Mouse (Mus musculus) layer of hippocampus, adult 18-20 months (tissue): ENCODE data around the gene Gpm6b. TPM values are rescaled to one million over a fixed set of nuclear protein-coding genes. Genes with fewer than 3 reads are reported as not detected.

Experiments used
- DNase-seq, 2 experiments: peaks; one replicate each; pipeline ENCODE4 v3.0.0; 2022; ENCODE audit warnings: low spot score in 2 of 2
- total RNA-seq, 2 experiments: library from RNA; stranded (reverse); gene quantifications; 2 replicates each; pipeline ENCODE4 v1.2.3; 2021

Gene Gpm6b
- total RNA-seq, 2 experiments from 2014 or later, result 705 to 717 TPM

- no peak for DNase-seq
Observed at GRCm38 (mm10) chrX:166302791-166303190, 64.1 kb downstream of the Gpm6b start.

DNA sequence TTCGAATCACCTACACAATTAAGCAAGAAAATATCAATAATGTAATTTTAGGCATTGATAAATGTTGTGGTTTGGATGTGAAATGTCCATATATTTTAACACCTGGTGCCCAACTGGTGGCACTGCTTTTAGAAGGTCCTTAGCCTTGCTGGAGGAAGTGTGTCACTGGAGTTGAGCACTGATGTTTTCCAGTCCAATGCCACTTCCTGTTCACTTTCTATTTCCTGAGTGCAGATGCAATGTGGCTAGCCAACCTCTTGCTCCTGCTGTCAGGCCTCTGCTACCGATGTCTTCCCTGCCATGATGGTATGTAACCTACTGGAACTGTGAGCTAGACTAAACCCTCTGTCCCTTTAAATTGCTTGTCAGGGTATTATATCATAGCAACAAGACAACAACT lies 65.6 kb downstream of the Gpm6b start:
- no peak for DNase-seq

DNA sequence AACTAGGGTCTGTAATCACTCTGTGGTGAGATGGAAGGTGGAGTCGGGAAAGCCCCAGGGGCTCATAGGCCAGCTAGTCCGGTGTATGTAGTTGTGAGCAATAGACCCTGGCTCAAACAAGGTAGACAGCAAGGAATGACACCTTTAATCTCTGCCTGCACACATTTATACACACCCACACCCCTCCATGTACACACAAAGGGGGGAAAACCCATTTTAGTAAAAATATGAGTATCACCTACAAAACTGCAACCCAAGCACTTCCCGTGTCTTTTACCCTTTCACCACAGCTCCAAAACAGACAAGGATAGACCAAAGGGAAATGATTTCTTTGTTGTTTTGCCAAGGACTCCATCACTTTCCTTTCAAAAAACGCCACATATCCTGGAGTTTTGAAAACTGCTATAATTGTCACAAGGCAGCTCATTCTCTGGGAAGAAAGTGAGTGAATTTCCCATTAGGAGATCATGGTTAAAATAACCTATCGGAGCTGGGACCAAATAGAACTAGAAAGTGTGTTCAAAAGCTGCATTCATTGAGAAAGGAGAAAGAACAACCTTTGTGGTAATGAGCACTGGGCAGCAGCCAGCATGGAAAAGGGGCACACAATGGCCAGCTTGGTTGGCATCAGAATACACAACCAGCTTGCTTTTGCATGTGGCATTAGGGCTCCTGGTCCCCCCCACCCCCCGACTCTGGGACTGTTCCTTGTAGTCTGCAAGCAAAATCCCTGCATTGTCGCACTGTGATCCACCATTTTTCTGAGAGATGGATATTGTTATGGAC lies 68.9 kb downstream of the Gpm6b start:
- peak in 1 of 2 experiments; percentile 43 for DNase-seq

GRCm38 (mm10) chrX:166308798-166309197 lies 70.1 kb downstream of the Gpm6b start:
- DNase-seq, result no peak

DNA sequence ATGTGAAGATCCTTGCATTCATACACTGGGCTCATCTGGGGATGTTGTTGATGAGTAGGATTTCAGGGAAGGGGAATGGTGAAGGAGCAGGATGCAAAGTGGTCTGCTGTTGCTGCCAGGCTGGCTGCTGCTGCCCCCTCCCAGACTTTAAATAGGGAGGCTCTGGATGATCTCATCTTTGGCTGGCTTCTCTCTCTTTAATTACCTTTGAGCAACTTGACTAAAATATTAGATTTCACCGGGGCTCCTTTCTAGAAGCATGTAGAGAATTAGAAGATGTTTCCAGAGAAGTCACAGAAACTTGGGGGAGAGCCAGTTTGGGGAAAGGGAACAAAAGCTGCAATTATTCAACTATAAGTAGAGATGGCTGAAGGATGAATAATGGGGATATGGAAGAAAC lies 76.5 kb downstream of the Gpm6b start:
- no peak for DNase-seq

- DNase-seq, result peak; percentile 21 to 45
Observed at GRCm38 (mm10) chrX:166316552-166317375, 78.1 kb downstream of the Gpm6b start.

DNA sequence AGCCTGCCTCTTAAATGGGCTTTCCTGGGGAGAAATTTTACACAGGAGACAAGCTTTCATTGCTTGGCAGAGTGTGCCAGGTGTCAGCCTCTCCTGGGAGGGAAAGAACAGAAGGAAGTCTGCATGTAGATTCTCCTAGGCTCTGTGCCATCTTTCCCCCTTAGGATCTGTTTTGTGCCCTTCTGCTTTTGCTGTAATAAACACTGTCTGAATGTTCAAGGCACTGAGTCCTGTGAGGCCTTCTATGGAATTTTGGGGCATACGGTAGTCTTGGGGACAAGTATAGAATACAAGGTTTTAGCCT lies 78.6 kb downstream of the Gpm6b start:
- no peak for DNase-seq

- peak in 1 of 2 experiments; percentile 49 for DNase-seq
Observed at GRCm38 (mm10) chrX:166323226-166323625, 84.5 kb downstream of the Gpm6b start.

GRCm38 (mm10) chrX:166327621-166328020 lies 88.9 kb downstream of the Gpm6b start:
- DNase-seq, result no peak

GRCm38 (mm10) chrX:166328219-166328901 lies 89.6 kb downstream of the Gpm6b start:
- DNase-seq, result no peak

DNA sequence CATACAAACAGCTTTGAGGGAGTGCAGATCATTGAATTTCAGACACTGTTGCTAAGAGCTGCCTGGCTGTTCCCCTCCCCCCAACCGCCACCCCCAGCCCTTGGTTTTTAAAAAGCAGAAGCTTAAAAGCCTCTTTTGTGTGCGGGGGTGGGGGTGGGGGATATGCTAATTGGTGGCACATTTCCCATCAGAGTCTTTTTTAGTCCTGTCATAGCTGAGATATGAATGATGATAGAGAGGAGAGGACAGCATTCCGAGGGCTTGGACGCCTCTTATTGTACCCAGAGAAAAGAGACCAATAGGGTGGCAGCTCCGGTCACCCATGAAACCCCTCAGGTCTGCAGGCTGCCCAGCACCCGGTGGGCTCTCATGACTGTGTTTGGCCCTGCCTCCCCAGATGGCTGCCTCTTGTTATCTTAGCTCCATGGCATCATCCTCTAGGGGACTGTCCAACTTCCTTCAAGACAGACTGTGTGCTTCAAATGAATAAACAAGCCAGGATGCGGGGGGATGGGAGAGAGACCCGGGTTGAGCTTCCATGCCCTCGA lies 90.3 kb downstream of the Gpm6b start:
- DNase-seq, result peak in 1 of 2 experiments; percentile 35

DNA sequence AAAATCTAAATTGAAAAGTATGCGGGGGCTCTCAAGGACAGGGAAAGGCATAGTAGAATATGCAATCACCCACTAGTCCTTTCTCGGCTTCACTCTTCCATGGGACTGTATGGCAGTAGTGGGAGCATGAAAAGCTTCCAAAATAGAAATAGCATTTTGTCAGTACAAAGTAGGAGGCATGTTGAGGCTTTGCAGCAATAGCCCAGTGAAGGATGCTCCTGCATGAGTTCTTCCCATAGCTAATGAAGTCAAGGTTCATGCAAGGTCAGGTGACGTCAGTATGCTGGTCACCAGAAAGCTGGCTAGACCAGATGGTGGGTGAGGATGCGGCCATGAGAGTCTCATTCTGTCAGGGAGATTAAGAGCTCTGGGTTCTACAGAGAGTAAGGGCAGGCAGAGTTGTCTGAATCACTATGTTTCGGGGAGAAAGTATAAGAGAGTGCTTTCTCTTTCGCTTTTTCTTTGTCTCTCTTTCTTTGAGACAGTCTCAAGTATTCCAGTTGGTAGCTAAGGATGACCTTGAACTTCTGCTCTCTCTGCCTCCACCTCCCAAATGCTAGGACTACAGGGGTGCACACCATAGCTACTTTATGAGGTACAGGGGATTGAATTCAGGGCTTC lies 95.9 kb downstream of the Gpm6b start:
- DNase-seq, result no peak

DNA sequence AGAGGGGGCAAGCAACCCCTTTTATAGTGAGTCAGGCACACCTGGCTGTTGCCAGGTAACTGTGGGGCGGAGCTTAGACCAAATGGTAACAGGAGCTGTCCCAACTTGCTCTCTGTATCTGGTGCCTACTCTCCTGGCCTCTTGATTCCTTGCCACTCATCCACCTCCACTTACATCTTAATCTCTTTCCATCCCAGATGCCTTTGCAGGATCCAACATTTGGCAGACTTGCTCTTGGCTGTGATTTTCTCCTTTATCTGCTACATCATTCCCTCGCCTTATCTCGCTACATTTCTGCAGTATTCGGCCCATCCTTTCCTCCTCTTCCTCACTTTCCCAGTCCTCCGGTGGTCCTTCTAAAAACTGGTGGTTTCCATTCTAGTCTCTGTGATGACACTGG lies 99.6 kb downstream of the Gpm6b start:
- DNase-seq, result no peak

DNA sequence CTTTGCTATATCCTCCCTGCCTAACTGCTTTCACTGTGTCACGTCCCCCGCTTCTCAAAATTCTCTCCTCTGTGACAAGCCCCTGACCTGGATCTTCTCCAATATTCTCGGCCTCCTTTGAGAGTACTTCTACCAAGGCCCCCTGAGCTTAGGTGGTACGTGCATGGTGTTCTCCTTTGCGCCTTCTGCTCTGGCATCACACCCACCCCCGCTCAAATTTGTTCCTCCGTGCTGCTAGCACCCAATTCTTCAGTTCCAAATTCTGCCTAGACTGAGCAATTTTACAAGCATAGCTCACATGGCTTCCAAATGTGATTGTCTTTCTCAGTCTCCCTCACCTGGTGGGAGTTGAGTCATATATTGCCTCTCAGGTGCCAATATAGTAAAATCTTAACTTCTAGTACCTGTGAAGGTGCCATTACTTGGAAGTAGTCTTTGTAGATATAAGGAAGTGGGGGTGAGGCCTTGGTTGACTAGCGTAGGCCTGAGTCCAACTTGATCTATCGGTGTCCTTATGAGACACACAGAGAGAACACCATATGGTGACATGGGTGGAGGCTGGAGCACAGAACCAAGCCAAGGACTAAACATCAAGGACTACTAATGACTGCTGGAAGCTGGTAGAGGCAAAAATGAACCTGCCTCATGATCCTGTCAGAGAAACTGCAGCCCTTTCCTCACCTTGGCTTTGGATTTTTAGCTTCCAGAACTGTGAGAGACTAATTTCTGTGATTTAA lies 100.2 kb downstream of the Gpm6b start:
- peak in 1 of 2 experiments; percentile 69 for DNase-seq

- no peak for DNase-seq
Observed at GRCm38 (mm10) chrX:166339911-166340310, 101.2 kb downstream of the Gpm6b start.

DNA sequence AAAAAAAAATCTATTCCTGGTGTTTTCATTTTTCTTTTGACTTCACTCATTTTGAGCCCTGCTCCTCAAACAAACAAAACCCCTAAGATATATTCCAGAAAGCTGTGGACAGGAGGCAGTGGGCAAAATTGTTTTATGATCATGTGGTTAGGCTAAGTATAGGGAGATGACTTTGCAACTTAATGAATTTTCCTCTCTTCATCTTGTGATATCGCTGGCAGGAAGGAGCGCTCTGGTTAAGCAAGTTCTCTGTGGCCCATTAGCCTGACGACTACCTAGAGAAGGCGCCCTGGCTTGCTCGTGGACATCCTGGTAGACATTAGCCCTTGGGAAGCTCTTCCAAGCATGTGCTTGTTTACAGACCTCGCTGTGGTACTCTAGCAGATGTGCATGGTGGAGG lies 103.1 kb downstream of the Gpm6b start:
- DNase-seq, result no peak

- DNase-seq, result peak; percentile 64 to 68
Observed at GRCm38 (mm10) chrX:166344228-166345015, 105.7 kb downstream of the Gpm6b start.

DNA sequence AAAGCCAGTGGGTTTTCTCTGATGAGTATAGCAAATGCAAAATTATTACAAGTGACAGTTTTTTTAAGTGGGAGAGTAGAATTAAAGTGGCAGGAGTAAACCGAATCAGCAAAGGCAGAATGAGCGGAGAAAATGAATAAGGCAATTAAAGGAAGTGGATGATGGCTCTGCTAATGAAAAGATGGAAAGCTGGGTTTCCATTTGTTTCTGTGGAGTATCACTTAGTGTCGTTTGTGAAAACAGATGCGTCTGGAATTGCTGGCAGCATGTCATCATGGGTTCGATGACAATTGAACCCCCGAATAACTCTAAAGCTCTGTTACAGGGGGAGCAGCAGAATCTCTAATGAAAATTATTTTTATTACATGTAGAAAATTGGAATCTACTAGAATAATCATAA lies 109.4 kb downstream of the Gpm6b start:
- no peak for DNase-seq

DNA sequence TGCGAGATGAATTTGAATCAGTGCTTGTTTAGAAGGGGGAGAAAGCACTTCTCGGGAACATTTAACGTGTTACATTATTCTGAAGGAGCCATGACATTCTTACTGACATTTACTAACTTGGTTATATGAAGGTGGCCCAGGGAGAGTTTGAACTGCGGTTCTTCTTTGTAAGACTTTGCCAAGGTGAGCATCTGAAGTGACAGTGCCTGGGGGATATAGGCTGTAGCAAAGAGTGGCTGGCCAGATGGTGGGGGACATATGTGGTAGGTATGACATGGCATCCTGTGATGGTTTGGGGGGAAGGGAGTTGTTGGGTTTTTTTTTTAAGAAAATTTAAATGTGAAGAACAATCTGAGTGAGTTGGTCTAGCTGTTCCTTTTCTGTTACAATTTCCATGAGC lies 109.9 kb downstream of the Gpm6b start:
- DNase-seq, result no peak

GRCm38 (mm10) chrX:166351790-166352189 lies 113.1 kb downstream of the Gpm6b start:
- DNase-seq, result peak; percentile 71 to 84
